Mouse (Mus musculus) embryo, embryonic 9.5 days (tissue): ENCODE data around the gene Galns.
A peak's percentile ranks its signal among the peaks of the same experiment; 100 is the strongest.
"Not testable (repeated sequence)": the region's sequence is repeated elsewhere in the genome, so short reads cannot be mapped to it uniquely, and the experiment has no call there.

Experiments
- DNase-seq: peaks from one replicate; pipeline ENCODE4 v3.0.0-alpha.2; 2017; ENCODE audit errors: extremely low spot score

The Galns gene

DNA sequence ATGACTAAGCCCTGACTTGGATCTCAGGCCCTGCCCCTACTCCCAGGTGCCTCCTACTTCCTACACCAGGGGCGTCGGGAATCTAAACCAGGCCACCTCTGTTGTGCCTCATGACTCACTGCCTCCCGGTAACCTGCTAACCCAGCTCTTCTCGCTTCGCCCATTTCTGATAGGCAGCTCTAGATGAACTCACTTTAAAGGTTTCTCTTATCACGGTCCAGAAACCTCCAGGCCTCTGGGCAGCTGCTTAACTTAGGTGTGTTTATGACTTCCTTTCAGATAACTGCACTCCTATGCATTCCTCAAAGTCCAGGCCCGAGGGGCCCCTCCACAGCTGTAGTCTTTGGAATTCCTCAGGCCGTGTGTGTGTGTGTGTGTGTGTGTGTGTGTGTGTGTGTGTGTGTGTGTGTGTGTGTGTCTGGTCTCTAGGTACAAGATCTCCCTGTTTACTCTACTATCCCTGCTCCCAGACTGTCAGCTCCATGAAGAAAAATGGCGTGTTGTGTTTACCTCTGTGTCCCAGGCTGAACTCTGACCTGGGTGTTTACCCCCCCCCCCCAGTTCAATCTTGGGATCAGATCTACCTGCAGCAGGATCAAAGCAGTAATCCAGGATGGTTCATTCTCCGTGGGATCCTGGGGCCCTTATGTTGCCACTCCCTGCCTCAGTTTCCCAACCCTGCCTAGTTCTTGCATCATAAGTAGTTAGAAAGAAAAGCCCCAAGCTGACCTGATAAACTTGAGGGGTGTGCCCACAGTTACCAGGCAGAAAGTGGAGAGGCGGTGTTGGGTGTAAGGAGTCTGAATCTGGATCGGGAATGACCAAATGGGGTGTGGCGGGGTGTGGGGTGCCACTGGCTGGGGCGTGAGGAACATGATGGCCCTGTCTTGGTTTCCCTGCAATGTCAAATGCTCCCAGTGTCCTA is 24.9 kb upstream of the Galns start:
- no peak for DNase-seq

GRCm38 (mm10) chr8:122633205-122633604 is 21.9 kb upstream of the Galns start:
- DNase-seq = no peak

- DNase-seq = not testable (repeated sequence)
These were observed 20.9 kb upstream of the Galns start for GRCm38 (mm10) chr8:122632134-122632533.

DNA sequence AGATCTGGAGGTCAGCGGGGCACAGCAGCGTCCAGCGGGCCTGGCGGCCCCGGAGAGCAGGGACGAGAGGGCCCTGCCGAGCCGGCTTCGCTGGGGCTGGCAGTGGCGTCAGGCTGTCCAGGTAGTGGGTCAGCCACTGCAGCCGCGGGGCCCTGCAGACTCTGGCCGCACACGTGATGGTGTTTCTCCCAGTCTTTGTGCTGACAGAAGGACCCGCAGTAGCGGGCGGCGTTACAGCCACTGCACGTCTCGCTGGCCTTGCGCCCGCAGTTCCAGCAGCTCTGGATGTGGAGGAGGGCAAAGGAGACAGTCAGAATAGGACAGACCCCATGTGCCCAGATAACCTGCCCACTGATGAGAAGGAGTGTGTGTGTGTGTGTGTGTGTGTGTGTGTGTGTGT is 19.4 kb upstream of the Galns start:
- DNase-seq = no peak

DNA sequence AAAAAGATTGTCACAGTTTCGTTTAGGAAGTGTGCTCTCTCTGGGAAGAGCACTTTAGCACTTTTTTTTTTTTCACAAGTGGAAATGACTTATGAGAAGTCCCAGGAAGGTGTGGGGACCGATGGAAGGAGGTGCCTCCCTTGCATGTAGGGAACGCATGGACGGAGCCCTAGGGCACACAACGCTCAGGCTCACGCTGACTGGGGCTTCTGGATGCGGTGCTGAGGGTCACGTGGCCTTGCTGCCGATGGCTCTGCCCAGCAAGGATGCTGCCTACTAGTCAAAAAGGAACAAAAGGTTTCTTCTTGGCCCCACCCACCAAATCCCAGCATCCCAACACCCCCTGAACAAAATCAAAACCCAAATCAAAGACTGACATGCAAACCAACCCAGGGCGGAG is 18.1 kb upstream of the Galns start:
- no peak for DNase-seq

DNA sequence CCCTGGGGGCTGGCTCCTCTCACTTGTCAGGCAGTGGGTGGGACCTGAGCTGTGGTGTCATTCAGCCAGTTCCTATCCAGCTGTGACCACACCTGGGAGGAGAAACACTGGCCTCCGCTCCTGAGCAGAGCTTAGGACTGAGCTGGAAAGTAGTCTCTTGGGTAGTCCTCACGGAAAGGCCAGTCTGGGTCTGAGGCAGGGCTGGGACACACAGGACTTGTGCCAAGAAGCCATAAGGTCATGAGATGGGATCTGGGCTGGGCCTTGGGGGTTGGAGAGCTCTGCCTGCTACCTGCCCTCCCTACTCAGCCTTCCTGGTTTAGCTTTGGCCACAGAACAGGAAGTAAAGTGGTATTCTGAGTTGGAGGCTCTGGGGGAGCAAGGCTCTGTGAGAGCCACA is 15.6 kb upstream of the Galns start:
- no peak for DNase-seq

- no peak for DNase-seq
These were observed 14.5 kb upstream of the Galns start for GRCm38 (mm10) chr8:122625811-122626210.

GRCm38 (mm10) chr8:122624653-122625052 is 13.4 kb upstream of the Galns start:
- DNase-seq = no peak

DNA sequence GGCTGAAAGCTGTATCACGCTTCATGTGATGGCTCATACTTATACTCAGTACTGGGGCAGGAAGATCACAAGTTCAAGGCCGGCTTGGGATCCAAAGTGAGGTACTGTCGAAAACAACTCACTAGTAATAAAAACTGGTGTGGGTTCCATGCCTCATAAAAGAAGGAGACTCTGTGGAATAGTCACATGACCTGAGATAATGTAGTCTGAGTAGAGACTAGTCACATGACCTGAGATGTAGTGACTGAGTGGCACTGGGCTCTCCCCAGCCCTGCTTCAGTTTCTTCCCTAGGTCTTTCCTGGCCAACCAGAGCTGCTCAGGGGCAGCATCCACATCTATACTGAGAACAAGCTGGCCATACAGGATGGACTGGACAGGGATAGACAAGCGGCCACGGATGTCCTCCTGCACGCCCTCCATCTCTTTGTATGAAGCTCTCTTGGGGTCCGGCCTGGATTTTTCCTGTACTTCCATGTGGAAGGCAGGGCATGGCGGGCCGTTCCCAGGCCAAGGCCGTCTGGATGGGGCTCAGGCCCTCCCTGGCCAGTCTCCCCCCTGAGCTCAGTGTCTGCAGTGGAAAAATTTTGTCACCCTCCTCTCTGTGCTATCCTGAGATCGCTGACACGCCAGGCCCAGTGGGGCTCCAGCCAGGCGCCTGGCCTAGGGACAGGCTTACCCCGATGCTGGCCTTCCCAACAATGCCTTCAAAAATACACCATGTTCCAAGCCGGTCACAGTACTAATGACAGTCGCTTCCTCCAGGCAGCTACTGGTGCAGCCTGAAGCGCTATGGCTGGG is 12.8 kb upstream of the Galns start:
- no peak for DNase-seq

GRCm38 (mm10) chr8:122622727-122623126 is 11.5 kb upstream of the Galns start, which contains the start of gene Pabpn1l:
TSS of gene Pabpn1l (minus strand) at chr8:122622739.
- DNase-seq = no peak

- no peak for DNase-seq
These were observed 9.2 kb upstream of the Galns start for GRCm38 (mm10) chr8:122620446-122620845.

DNA sequence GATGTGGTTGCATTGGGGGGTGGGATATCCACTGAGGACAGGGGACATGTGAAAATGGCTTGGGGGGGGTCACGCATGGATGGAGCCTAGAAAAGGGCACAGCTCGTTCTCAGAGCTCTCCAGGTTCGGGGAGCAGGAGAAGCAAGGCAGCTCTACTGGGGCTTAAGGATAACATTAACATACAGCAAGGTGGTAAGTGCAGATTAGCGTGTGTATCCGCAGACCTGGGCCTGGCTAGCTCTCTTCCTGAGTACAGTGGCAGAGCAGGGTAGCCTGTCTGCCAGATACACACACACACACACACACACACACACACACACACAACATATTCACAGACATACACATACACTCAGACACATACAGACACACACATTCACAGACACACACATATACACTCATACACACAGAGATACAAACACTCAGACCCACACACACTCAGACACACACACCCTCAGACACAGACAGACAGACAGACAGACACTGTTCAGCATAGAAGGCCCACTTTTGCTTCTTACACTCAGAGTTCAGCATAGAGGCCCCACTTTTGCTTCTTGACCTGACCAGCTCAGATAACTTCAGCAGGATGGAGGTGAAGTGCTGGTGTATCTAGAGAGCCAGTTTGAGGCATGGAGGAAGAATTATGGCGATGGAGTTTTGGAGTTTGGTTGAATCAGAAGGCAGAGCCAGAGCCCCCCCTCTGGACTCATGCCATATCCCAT is 7.6 kb upstream of the Galns start:
- no peak for DNase-seq

DNA sequence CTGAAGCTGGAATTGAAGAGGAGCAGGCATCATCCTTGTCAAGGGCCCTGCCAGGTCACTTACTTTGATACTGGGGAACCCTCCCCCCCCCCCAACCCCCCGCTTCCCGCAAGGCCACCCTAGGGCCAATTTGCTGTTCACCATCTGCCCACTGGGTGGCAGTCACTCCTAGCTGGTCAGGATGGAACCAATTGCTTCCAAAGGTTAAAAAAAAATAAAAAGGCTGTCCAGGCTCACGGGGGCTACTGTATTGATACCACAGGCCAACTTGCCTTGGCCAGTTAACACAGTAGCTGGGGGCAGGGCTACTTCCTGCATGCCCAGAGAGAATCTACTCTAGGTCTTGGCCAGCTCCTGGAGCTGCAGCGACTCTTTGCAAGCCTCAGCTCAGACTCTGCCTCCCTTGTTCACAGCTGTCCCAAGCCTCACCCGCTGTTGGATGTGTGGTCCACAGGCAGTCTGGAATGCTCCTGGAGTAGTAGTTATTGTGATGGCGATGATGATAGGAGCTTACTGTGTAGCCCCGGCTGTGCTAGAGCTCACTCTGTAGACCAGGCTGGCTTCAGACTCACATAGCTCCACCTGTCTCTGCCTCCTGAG is 6.8 kb upstream of the Galns start:
- DNase-seq = peak; percentile 73

DNA sequence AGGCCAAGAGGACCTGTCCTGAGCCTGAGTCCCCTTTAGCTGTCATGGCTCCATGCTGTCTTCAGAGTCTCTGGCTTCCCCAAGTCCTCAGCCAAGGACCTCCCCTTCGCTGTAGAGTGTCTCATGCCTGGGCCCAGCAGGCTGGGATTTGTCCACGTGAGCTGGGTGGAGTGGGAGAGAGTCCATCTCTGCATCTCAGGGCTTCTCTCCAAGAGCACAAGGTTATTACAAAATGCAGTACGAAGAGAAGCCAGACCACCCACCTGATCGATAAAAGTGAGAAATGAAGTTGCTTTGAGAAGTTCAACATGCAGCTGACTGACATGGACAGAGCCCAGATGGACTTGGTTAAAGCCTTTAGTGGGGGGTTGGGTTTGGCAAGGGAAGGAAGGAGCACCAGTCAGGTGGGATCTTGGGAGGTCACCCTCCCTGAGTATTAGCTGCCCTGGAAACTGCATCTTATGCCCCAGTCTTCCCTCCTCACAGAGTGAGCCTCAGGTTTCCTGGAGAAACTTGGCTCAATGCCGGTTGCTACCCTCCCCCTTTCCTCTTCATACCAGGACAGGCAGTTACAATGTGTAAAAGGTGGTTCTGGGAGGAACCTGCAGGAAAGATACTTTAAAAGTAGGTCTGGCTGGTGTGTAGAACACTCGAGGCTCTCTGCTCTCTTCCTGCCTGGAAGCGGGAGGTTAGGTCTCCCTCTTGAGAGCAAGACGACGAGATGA is 5.1 kb upstream of the Galns start:
- DNase-seq = no peak

DNA sequence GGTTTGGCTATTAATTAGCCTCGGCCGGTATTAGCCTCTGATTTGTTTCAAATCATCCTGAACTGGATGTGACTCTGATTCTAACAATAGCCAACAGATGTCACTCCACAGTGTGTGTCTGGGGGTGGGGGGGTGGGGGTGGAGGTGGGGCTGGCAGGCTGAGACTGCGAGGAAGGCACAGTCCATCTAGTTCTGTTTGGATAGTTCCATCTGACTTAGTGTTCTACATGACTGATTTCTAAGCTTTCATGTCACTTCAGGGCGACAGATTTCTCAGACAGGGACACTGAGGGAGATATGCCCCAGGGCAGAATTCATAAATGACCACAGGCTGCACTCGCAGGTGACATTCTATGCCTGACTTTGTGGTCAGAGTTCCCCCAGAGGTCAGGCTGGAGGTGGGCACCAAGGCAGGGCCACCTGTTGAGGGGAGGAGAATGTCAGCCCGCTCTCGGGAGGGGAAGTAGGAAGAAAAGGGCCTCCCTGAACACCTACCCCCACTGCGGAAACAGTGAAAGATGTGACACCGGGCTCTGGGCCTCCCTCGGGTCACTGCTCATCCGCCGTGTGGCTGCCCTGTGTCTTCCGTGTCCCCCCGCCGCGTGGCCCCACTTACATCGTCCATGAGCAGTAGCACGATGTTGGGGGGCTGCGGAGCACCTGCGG is 518 bp downstream of the Galns start:
- peak; percentile 40 for DNase-seq

GRCm38 (mm10) chr8:122610209-122610608 is 1.1 kb downstream of the Galns start:
- DNase-seq = no peak

DNA sequence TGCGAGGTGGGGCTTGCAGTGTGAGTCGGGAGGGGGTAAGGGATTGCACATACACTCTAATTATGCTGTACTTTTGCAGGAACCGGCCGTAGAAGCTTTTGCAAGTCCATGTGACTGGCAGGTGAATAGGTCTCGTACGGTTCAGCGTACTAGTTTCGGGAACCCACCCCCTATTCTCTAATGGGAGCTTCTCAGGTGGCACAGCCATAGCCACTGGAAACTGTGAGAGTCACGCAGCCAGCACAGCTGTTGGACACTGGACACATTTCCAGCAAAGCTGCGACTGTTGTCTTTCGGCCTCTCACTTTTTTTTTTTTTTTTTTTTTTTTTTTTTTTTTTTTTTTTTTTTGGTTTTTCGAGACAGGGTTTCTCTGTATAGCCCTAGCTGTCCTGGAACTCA is 4.5 kb downstream of the Galns start:
- no peak for DNase-seq

DNA sequence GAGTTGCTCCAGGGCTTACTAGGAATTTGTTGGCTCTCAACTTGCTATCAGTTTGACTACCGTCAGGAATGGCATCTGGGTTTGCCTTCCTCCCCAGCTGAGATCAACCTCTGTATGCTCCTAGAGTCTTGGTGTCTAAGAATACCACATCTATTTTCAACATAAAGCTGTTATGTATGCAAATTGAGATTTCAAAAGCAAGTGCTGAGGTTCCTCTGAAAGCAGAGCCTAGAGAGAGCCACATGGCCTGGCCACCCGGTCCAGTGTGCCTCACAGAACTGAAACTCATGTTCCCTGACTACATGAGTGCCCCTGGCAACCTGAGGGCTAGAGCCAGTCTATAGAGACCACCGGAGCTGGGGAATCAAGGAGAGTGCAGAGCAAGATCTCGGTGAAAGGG is 5.9 kb downstream of the Galns start:
- DNase-seq = no peak

DNA sequence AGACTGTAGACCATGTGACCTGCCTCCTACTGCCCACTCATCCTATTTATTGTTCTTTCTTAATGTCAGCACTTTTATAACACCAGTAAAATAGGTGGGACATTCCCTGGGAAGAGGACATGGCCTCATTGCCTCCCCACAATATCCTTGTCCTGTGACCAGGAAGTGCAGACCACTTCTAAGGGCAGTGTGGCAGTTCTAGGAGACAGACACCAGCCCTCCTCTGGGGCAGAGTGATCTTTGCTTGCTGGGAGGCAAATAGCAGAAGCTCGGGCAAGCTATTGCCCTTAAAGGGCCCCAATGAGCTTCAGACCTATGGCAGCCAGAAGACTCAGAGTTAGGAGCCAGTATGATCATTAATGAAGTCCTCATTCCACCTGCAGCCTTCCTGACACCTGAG is 6.6 kb downstream of the Galns start:
- DNase-seq = no peak

- no peak for DNase-seq
These were observed 10.6 kb downstream of the Galns start for GRCm38 (mm10) chr8:122600666-122601065.

DNA sequence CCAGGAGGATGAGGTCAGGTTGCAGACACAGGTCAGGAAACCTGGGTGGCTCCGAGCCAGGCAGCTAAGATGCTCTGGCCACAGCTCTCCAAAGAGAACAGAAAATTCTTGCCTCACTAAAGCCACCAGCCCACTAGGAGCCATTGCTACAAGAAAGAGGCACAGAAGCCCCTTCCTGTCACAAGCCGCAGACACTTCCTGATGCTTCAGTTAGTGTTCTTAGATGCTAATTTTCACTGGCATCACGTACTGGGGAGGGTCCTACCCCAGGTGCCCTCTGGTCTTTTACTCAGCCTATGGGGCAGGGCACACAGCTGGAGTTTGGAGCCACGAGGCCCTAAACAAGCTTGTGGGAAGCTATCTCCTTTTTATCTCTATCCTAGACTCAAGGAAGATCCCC is 15.2 kb downstream of the Galns start:
- DNase-seq = no peak
